In the genomic region with DNA sequence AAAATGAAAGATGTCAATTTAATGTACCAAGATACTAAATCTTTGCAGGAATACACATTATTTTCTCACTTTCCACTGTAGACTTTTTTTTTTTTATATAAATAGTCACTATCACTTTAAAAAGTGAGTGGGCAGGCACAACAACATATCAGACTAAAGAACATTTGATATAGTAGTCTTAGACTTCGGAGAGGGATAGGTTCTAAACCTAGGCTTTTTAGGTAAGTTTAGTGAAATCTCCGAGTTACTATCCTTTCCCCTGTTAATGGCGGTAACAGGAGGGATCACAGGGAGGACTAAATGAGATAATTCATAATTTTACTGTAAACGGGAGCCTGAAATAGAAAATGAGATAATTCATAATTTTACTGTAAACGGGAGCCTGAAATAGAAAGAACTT, we compare ENCODE assay signal across 8 mouse cellular contexts. TPM values are rescaled to one million over a fixed set of nuclear protein-coding genes. Genes with fewer than 3 reads are reported as not detected.
A peak's percentile ranks its signal among the peaks of the same experiment; 100 is the strongest.
DNase-seq lines count a peak whose midpoint lies in the region; ATAC-seq and TF ChIP-seq lines count a peak whose summit lies in the region.

No protein-coding gene starts in this region.

- POLR2A ChIA-PET in Patski (lab: Charles Lee) = no interaction called here

- 36% methylated on average over 5 of the region's 5 CpGs for WGBS in heart, embryonic 14.5 days
- WGBS in hindbrain, embryonic 11.5 days = 53% methylated on average over 5 of the region's 5 CpGs
- 39% methylated on average over 5 of the region's 5 CpGs for WGBS in macrophage (ENCODE audit: missing documents)

- peak overlapping the region in 1 of 2 experiments; percentile 72; a peak in 2 of 4 replicates for H3K4me3 ChIP-seq in heart, embryonic 14.5 days (ENCODE audit: control insufficient read depth in 1 of 2, insufficient read depth in 1 of 2, low read depth in 1 of 2, low read length in 2 of 2)
- H3K4me3 ChIP-seq in hindbrain, embryonic 11.5 days (ENCODE audit: low read depth, low read length) = no peak overlapping the region; the same call in 1 of the 2 replicates
- peak overlapping the region; percentile 80; the same call in 1 of the 2 replicates for H3K4me3 ChIP-seq in macrophage (ENCODE audit: inconsistent target)

- H3K79me2 ChIP-seq in macrophage (ENCODE audit: inconsistent target) = peaks cover 45% of the 10 kb centered on the region

- no peak overlapping the region for H3K27ac ChIP-seq in heart, embryonic 14.5 days (replicated peaks in 1 of 2; ENCODE audit: control insufficient read depth in 1 of 2, insufficient read depth in 1 of 2, low read depth in 2 of 2, low read length in 2 of 2)
- no peak overlapping the region for H3K27ac ChIP-seq in hindbrain, embryonic 11.5 days (ENCODE audit: low read depth, low read length)
- H3K27ac ChIP-seq in macrophage = no peak overlapping the region

- peak overlapping the region; percentile 76 for H3K4me2 ChIP-seq in heart, embryonic 14.5 days (ENCODE audit: low read length)
- H3K4me2 ChIP-seq in hindbrain, embryonic 11.5 days (replicated peaks; ENCODE audit: low read depth, low read length) = no peak overlapping the region

- peaks cover 0 to 4% of the 10 kb centered on the region in 2 experiments; a peak in 2 of 4 replicates for H3K4me1 ChIP-seq in heart, embryonic 14.5 days (ENCODE audit: control insufficient read depth in 2 of 2, insufficient read depth in 2 of 2, low read length in 2 of 2)
- no peaks in the 10 kb centered on the region; the same call in 1 of the 2 replicates for H3K4me1 ChIP-seq in hindbrain, embryonic 11.5 days (replicated peaks; ENCODE audit: control insufficient read depth, insufficient read depth, low read length)

- CTCF ChIA-PET in Patski (lab: Charles Lee) = interaction anchor here (1.0 kb wide), 1 partner anchor 18 kb away, joined by 3 read pairs; no protein-coding TSS in a partner anchor

- H3K9ac ChIP-seq in heart, embryonic 14.5 days (ENCODE audit: low read length) = no peak overlapping the region; the same call in 1 of the 2 replicates
- no peak overlapping the region for H3K9ac ChIP-seq in hindbrain, embryonic 11.5 days (ENCODE audit: low read depth, low read length)

- H3K27me3 ChIP-seq in heart, embryonic 14.5 days (ENCODE audit: control insufficient read depth, insufficient read depth, low read length) = no peaks in the 10 kb centered on the region
- H3K27me3 ChIP-seq in Patski = peaks cover 23% of the 10 kb centered on the region
- H3K27me3 ChIP-seq in hindbrain, embryonic 11.5 days (ENCODE audit: control insufficient read depth, insufficient read depth, low read length) = no peaks in the 10 kb centered on the region

- TF ChIP-seq CTCF in Patski (IDR thresholded peaks at IDR 0.05) = no peak

- no peak for ATAC-seq in heart, embryonic 14.5 days (ENCODE audit: insufficient number of reproducible peaks, insufficient read depth, low FRiP score, low read depth)
- peak; percentile 13 for ATAC-seq in Patski
- peak; percentile 63 for ATAC-seq in hindbrain, embryonic 11.5 days (ENCODE audit: low FRiP score)
- no peak for ATAC-seq in megakaryocyte-erythroid progenitor cell, adult 5-6 weeks (replicated peaks; ENCODE audit: low FRiP score, low TSS enrichment, poor library complexity, severe bottlenecking)

- no peaks in the 10 kb centered on the region for H3K36me3 ChIP-seq in heart, embryonic 14.5 days (ENCODE audit: control insufficient read depth, insufficient read depth, low read length)
- H3K36me3 ChIP-seq in hindbrain, embryonic 11.5 days (ENCODE audit: control insufficient read depth, insufficient read depth, low read length) = no peaks in the 10 kb centered on the region
- H3K36me3 ChIP-seq in macrophage (ENCODE audit: inconsistent target) = no peaks in the 10 kb centered on the region

- H3K9me3 ChIP-seq in heart, embryonic 14.5 days (ENCODE audit: control insufficient read depth, low read length) = no peaks in the 10 kb centered on the region
- H3K9me3 ChIP-seq in hindbrain, embryonic 11.5 days (ENCODE audit: control insufficient read depth, low read length) = no peaks in the 10 kb centered on the region

- DNase-seq in heart, postnatal 4 days = no peak
- DNase-seq in Patski (ENCODE audit: low read depth, low spot score) = no peak
- DNase-seq in hindbrain, embryonic 11.5 days (ENCODE audit: low spot score) = peak; percentile 1
- DNase-seq in thymus, postnatal 14 days = no peak
- DNase-seq in spleen, adult 18-20 months = no peak

- in situ Hi-C loops in Patski (cut with MboI; ENCODE audit: low pct_unique_long_range_greater_than_20kb) = no loop called here

RNA-seq across cellular contexts. Expression of a gene that starts 0.4 kb away (rescaled TPM):
- polyA plus RNA-seq in heart, embryonic 14.5 days (2014; fragmentation: Nextera tagmentation; extraction: Ambion mirVana) = 52.7 and 56.4 TPM in 2 replicates
- 10 to 100 TPM; 35.7 to 38.2 TPM for total RNA-seq in heart, postnatal 4 days (2021)
- polyA plus RNA-seq in Patski (2021) (72.5 TPM), macrophage (2018) (64.4 to 115 TPM (median 84.3 TPM) in 3 replicates)
- polyA plus RNA-seq in hindbrain, embryonic 11.5 days (2014; fragmentation: Nextera tagmentation; extraction: Ambion mirVana) = 103 and 112 TPM in 2 replicates
- total RNA-seq in macrophage (2018; cell fraction: chromatin; rRNA removed) = 100 to 1,000 TPM in 23 of 26 experiments, 10 to 100 TPM in 3; 71.8 to 278 (median 190) TPM
- 10 to 100 TPM; 68.6 to 93.1 (median 78.9) TPM for total RNA-seq in macrophage (2018; cell fraction: cytosol; rRNA removed)
- total RNA-seq in macrophage (2018; cell fraction: nucleus; rRNA removed) = 100 to 1,000 TPM in 17 of 26 experiments, 10 to 100 TPM in 9; 61.6 to 207 (median 108) TPM
- total RNA-seq in megakaryocyte-erythroid progenitor cell, adult 5-6 weeks (2014; fragmentation: Nextera tagmentation) = 37.1 and 54.6 TPM in 2 replicates
- total RNA-seq in megakaryocyte-erythroid progenitor cell, adult 5-6 weeks (2017) = 54.9 and 73.6 TPM in 2 replicates

Comparison
In these comparisons a context has a peak if more than half of its experiments do, and no peak if none do; other contexts are left out.
1. ATAC-seq: peak in Patski (single experiment) and hindbrain, embryonic 11.5 days (single experiment); none in heart, embryonic 14.5 days (single experiment) and megakaryocyte-erythroid progenitor cell, adult 5-6 weeks (single experiment).